Mouse (Mus musculus) CH12.LX (cell line): ENCODE data around the gene Ndufa12. TPM values are rescaled to one million over a fixed set of nuclear protein-coding genes. Genes with fewer than 3 reads are reported as not detected.

Experiments used
- DNase-seq: peaks from one replicate; pipeline ENCODE4 v3.0.0-alpha.2; 2013; ENCODE audit errors: extremely low read depth
- H3K27ac ChIP-seq: 2 replicates; pipeline ENCODE4 v1.5.1; 2012; ENCODE audit warnings: low read depth, mild to moderate bottlenecking, control low read depth, moderate library complexity; ENCODE audit not compliant: insufficient read depth
- H3K27me3 ChIP-seq: replicated peaks from 2 replicates; pipeline ENCODE3; 2012; ENCODE audit warnings: inconsistent platforms
- H3K36me3 ChIP-seq, 2 experiments: replicated peaks in 1 of 2; 2 replicates each; pipeline versions ENCODE3 to v1.6.1; 2012; ENCODE audit warnings: inconsistent platforms in 1 of 2, low read length in 1 of 2, mild to moderate bottlenecking in 1 of 2, mixed read lengths in 1 of 2, moderate library complexity in 1 of 2; ENCODE audit not compliant: control insufficient read depth in 1 of 2, insufficient read depth in 1 of 2
- H3K4me1 ChIP-seq, 2 experiments: 2 replicates each; pipeline ENCODE4 v1.6.1; 2012; ENCODE audit warnings: inconsistent platforms in 1 of 2, moderate library complexity in 1 of 2; ENCODE audit not compliant: insufficient read depth in 2 of 2, control insufficient read depth in 1 of 2
- H3K4me2 ChIP-seq: 2 replicates; pipeline ENCODE4 v1.6.1; 2012; ENCODE audit warnings: low read depth, mild to moderate bottlenecking, control low read depth; ENCODE audit not compliant: poor library complexity, insufficient read depth, severe bottlenecking
- H3K4me3 ChIP-seq, 3 experiments: fragments of 150-350 bp in 1 of 3; sonication (generic) in 1 of 3; replicated peaks in 1 of 3; 2 replicates each; pipeline versions ENCODE3 to v1.5.1; 2011 to 2012; ENCODE audit warnings: low read depth in 2 of 3, low read length in 2 of 3, mild to moderate bottlenecking in 2 of 3, moderate library complexity in 2 of 3, control low read depth in 1 of 3, improper control_type of control experiment in 1 of 3, inconsistent platforms in 1 of 3, mixed read lengths in 1 of 3; ENCODE audit not compliant: poor library complexity in 1 of 3
- H3K79me2 ChIP-seq: replicated peaks from 2 replicates; pipeline ENCODE4 v1.6.1; 2012; ENCODE audit warnings: mild to moderate bottlenecking, moderate library complexity; ENCODE audit not compliant: control insufficient read depth, poor library complexity, insufficient read depth, severe bottlenecking; ENCODE audit errors: extremely low read depth
- H3K9ac ChIP-seq: 2 replicates; pipeline ENCODE4 v1.6.1; 2012; ENCODE audit warnings: low read depth, mild to moderate bottlenecking, control low read depth, moderate library complexity; ENCODE audit not compliant: insufficient read depth
- H3K9me3 ChIP-seq: replicated peaks from 2 replicates; pipeline ENCODE3; 2012; ENCODE audit warnings: low read length, inconsistent platforms, mixed read lengths
- BHLHE40 ChIP-seq: IDR thresholded peaks from 2 replicates; pipeline ENCODE4 v1.6.1; 2011; ENCODE audit warnings: mild to moderate bottlenecking, low read depth, low read length, improper control_type of control experiment
- CHD1 ChIP-seq: IDR thresholded peaks from 2 replicates; pipeline ENCODE4 v1.6.1; 2012; ENCODE audit warnings: low read depth, low read length, improper control_type of control experiment, inconsistent platforms
- CHD2 ChIP-seq: IDR thresholded peaks from 2 replicates; pipeline ENCODE4 v1.6.1; 2011; ENCODE audit warnings: low read length, improper control_type of control experiment
- E2F4 ChIP-seq: IDR thresholded peaks from 2 replicates; pipeline ENCODE4 v1.6.1; 2011; ENCODE audit warnings: low read depth, low read length, improper control_type of control experiment; ENCODE audit not compliant: insufficient replicate concordance
- ELF1 ChIP-seq: IDR thresholded peaks from 2 replicates; pipeline ENCODE4 v1.6.1; 2014; ENCODE audit warnings: low read depth, mild to moderate bottlenecking, inconsistent platforms, low read length, improper control_type of control experiment
- ETS1 ChIP-seq: conservative IDR thresholded peaks from 2 replicates; pipeline ENCODE4 v1.6.1; 2012; ENCODE audit warnings: low read depth, mild to moderate bottlenecking, inconsistent platforms, low read length, improper control_type of control experiment, moderate library complexity
- GABPA ChIP-seq: IDR thresholded peaks from 2 replicates; pipeline ENCODE4 v1.6.1; 2012; ENCODE audit warnings: low read depth, low read length, improper control_type of control experiment, inconsistent platforms; ENCODE audit not compliant: insufficient replicate concordance
- HCFC1 ChIP-seq: IDR thresholded peaks from 2 replicates; pipeline ENCODE4 v1.6.1; 2012; ENCODE audit warnings: low read depth, mild to moderate bottlenecking, inconsistent platforms, low read length, improper control_type of control experiment
- IRF4 ChIP-seq: IDR thresholded peaks from 2 replicates; pipeline ENCODE4 v1.6.1; 2014; ENCODE audit warnings: low read depth, mild to moderate bottlenecking, inconsistent platforms, low read length, improper control_type of control experiment
- JUN ChIP-seq: IDR thresholded peaks from 2 replicates; pipeline ENCODE4 v1.6.1; 2011; ENCODE audit warnings: low read depth, mild to moderate bottlenecking, low read length, improper control_type of control experiment, moderate library complexity; ENCODE audit not compliant: insufficient read depth
- JUND ChIP-seq: conservative IDR thresholded peaks from 2 replicates; pipeline ENCODE4 v1.6.1; 2011; ENCODE audit warnings: low read depth, low read length, improper control_type of control experiment
- MAX ChIP-seq: IDR thresholded peaks from 2 replicates; pipeline ENCODE4 v1.6.1; 2011; ENCODE audit warnings: low read length, improper control_type of control experiment
- MYC ChIP-seq: IDR thresholded peaks from 2 replicates; pipeline ENCODE4 v1.6.1; 2011; ENCODE audit warnings: low read depth, mild to moderate bottlenecking, improper control_type of control experiment, low read length
- NELFE ChIP-seq: IDR thresholded peaks from 2 replicates; pipeline ENCODE4 v1.6.1; 2011; ENCODE audit warnings: low read depth, low read length, improper control_type of control experiment
- POLR2A ChIP-seq: IDR thresholded peaks from 2 replicates; pipeline ENCODE4 v1.6.1; 2011; ENCODE audit warnings: low read depth, mild to moderate bottlenecking, improper control_type of control experiment, low read length
- RCOR1 ChIP-seq: conservative IDR thresholded peaks from 2 replicates; pipeline ENCODE4 v1.6.1; 2012; ENCODE audit warnings: low read depth, mild to moderate bottlenecking, inconsistent platforms, low read length, improper control_type of control experiment
- SIN3A ChIP-seq: IDR thresholded peaks from 2 replicates; pipeline ENCODE4 v1.6.1; 2012; ENCODE audit warnings: low read length, improper control_type of control experiment, inconsistent platforms
- SMC3 ChIP-seq: IDR thresholded peaks from 2 replicates; pipeline ENCODE4 v1.6.1; 2011; ENCODE audit warnings: low read depth, low read length, improper control_type of control experiment
- TCF12 ChIP-seq: IDR thresholded peaks from 2 replicates; pipeline ENCODE4 v1.6.1; 2014; ENCODE audit warnings: low read depth, mild to moderate bottlenecking, inconsistent platforms, low read length, improper control_type of control experiment
- UBTF ChIP-seq: IDR thresholded peaks from 2 replicates; pipeline ENCODE4 v1.6.1; 2012; ENCODE audit warnings: low read depth, mild to moderate bottlenecking, inconsistent platforms, low read length, improper control_type of control experiment, moderate library complexity
- ZKSCAN1 ChIP-seq: IDR thresholded peaks from 2 replicates; pipeline ENCODE4 v1.6.1; 2012; ENCODE audit warnings: low read depth, inconsistent platforms, low read length, improper control_type of control experiment, borderline replicate concordance
- ZMIZ1 ChIP-seq: IDR thresholded peaks from 2 replicates; pipeline ENCODE4 v1.6.1; 2012; ENCODE audit warnings: low read depth, mild to moderate bottlenecking, inconsistent platforms, low read length, improper control_type of control experiment
- dilution Hi-C: fragments of 300-500 bp; cut with MboI; formaldehyde crosslinking; loops from 2 replicates; pipeline ENCODE4 v1.14.3; 2020; ENCODE audit warnings: low sequenced_read_pairs; ENCODE audit not compliant: extremely low pct_unique_long_range_greater_than_20kb, extremely low pct_ligation_motif_present
- in situ Hi-C: fragments of 300-500 bp; cut with MboI; formaldehyde crosslinking; loops from 3 replicates; pipeline ENCODE4 v1.14.3; 2019; ENCODE audit warnings: low sequenced_read_pairs, low pct_ligation_motif_present, low pct_unique_long_range_greater_than_20kb, mixed read lengths
- polyA plus RNA-seq: library from polyadenylated mRNA; unstranded; fragments of >175 nt; gene quantifications from 2 replicates; pipeline ENCODE4 v1.2.1, GENCODE M21; 2012; ENCODE audit warnings: low read depth; ENCODE audit not compliant: insufficient read length
- total RNA-seq, 2 experiments: library from RNA; depleted of rRNA; stranded (reverse); fragments of 300-350 nt in 1 of 2; fragments of >200 nt in 1 of 2; gene quantifications; 2 replicates each; pipeline ENCODE4 v1.2.3; 2012 to 2014

The Ndufa12 gene
- total and polyA plus RNA-seq, 3 experiments = 215 to 367 (median 340) TPM

GRCm38 (mm10) chr10:94164104-94164845, 34.2 kb upstream of the Ndufa12 start:
- Histone ChIP-seq H3K27ac (no peak overlapping the region), H3K4me3 (no peak overlapping the region), H3K4me2 (no peak overlapping the region), H3K27me3 (no peaks in the 10 kb centered on the region), H3K4me1 (no peaks in the 10 kb centered on the region), H3K9ac (no peak overlapping the region), H3K9me3 (no peaks in the 10 kb centered on the region), H3K36me3 (peaks cover 45 to 74% of the 10 kb centered on the region in 2 experiments), H3K79me2 (no peaks in the 10 kb centered on the region)
- no peak for TF ChIP-seq GABPA
- TF ChIP-seq ELF1 = no peak
- no peak for TF ChIP-seq ZMIZ1
- TF ChIP-seq HCFC1 = no peak
- no peak for TF ChIP-seq MYC
- no peak for TF ChIP-seq ZKSCAN1
- TF ChIP-seq UBTF = no peak
- TF ChIP-seq CHD1 = no peak
- in situ Hi-C loops = no loop called here
- dilution Hi-C loops = no loop called here
- DNase-seq = no peak

GRCm38 (mm10) chr10:94165426-94165825, 33.1 kb upstream of the Ndufa12 start:
- dilution Hi-C loops = no loop called here

GRCm38 (mm10) chr10:94167051-94167750, 31.3 kb upstream of the Ndufa12 start:
- peaks cover 47 to 80% of the 10 kb centered on the region in 2 experiments for H3K36me3 ChIP-seq
- no peaks in the 10 kb centered on the region for H3K27me3 ChIP-seq
- no peaks in the 10 kb centered on the region for H3K79me2 ChIP-seq
- DNase-seq = no peak
- H3K9me3 ChIP-seq = peaks cover 7% of the 10 kb centered on the region
- no peak overlapping the region for H3K27ac ChIP-seq
- no peak overlapping the region for H3K9ac ChIP-seq
- in situ Hi-C loops = no loop called here
- H3K4me1 ChIP-seq = no peaks in the 10 kb centered on the region
- no peak overlapping the region for H3K4me3 ChIP-seq
- H3K4me2 ChIP-seq = no peak overlapping the region
- no peak for TF ChIP-seq JUN
- TF ChIP-seq IRF4 = no peak
- TF ChIP-seq SMC3 = no peak
- TF ChIP-seq BHLHE40 = no peak
- no peak for TF ChIP-seq NELFE
- TF ChIP-seq UBTF = no peak
- TF ChIP-seq E2F4 = no peak
- TF ChIP-seq MYC = no peak
- TF ChIP-seq CHD2 = no peak
- no peak for TF ChIP-seq JUND
- TF ChIP-seq GABPA = no peak
- no peak for TF ChIP-seq ELF1
- no peak for TF ChIP-seq ETS1
- TF ChIP-seq SIN3A = no peak
- TF ChIP-seq TCF12 = no peak
- no peak for TF ChIP-seq POLR2A
- TF ChIP-seq HCFC1 = no peak
- no peak for TF ChIP-seq MAX
- dilution Hi-C loops = no loop called here

More at GRCm38 (mm10) chr10:94165426-94165825, 33.1 kb upstream of the Ndufa12 start:
- no peak for TF ChIP-seq RCOR1
- no peaks in the 10 kb centered on the region for H3K4me1 ChIP-seq
- no peaks in the 10 kb centered on the region for H3K27me3 ChIP-seq
- no peak overlapping the region for H3K9ac ChIP-seq
- no peaks in the 10 kb centered on the region for H3K79me2 ChIP-seq
- in situ Hi-C loops = no loop called here
- H3K27ac ChIP-seq = no peak overlapping the region
- no peak overlapping the region for H3K4me2 ChIP-seq
- H3K36me3 ChIP-seq = peaks cover 50 to 78% of the 10 kb centered on the region in 2 experiments
- DNase-seq = no peak
- H3K4me3 ChIP-seq = no peak overlapping the region
- peaks cover 7% of the 10 kb centered on the region for H3K9me3 ChIP-seq
